Mouse (Mus musculus): Measurements from ENCODE around the gene Gpr50. TPM values are rescaled to one million over a fixed set of nuclear protein-coding genes. Genes with fewer than 3 reads are reported as not detected.

Gene Gpr50
- 1 to 10 TPM in 1 of 2 experiments, under 1 TPM in 1; 0.80 to 1.4 TPM for total RNA-seq (2021)

- DNase-seq: no peak
- intact Hi-C loops (cut with DNase I): no loop called here
These were observed at the start of gene Gpr50 for GRCm38 (mm10) chrX:71663374-71663773. Gene Gpr50 (plus strand): TSS chrX:71663667.

GRCm38 (mm10) chrX:71622286-71622685 is 41.2 kb upstream of the Gpr50 start:
- DNase-seq: no peak
- intact Hi-C loops (cut with DNase I): no loop called here

GRCm38 (mm10) chrX:71623843-71624242 is 39.6 kb upstream of the Gpr50 start:
- DNase-seq: peak; percentile 32
- intact Hi-C loops (cut with DNase I): no loop called here

- DNase-seq: peak; percentile 28
- intact Hi-C loops (cut with DNase I): no loop called here
These were observed 35.2 kb upstream of the Gpr50 start for GRCm38 (mm10) chrX:71628306-71628705.

GRCm38 (mm10) chrX:71630709-71631108 is 32.8 kb upstream of the Gpr50 start:
- intact Hi-C loops (cut with DNase I): no loop called here
- no peak for DNase-seq

GRCm38 (mm10) chrX:71631130-71631529 is 32.3 kb upstream of the Gpr50 start:
- no peak for DNase-seq
- intact Hi-C loops (cut with DNase I): no loop called here

GRCm38 (mm10) chrX:71647958-71648357 is 15.5 kb upstream of the Gpr50 start:
- intact Hi-C loops (cut with DNase I): loop anchor here (5.0 kb wide), 1 partner anchor 1254 kb away; no protein-coding TSS in a partner anchor
- DNase-seq: peak; percentile 59

GRCm38 (mm10) chrX:71648434-71648833 is 15.0 kb upstream of the Gpr50 start:
- intact Hi-C loops (cut with DNase I): loop anchor here (5.0 kb wide), 1 partner anchor 1254 kb away; no protein-coding TSS in a partner anchor
- DNase-seq: no peak

GRCm38 (mm10) chrX:71648848-71649454 is 14.5 kb upstream of the Gpr50 start:
- peak; percentile 77 for DNase-seq
- intact Hi-C loops (cut with DNase I): loop anchor here (5.0 kb wide), 1 partner anchor 1253 kb away; no protein-coding TSS in a partner anchor

GRCm38 (mm10) chrX:71649993-71650392 is 13.5 kb upstream of the Gpr50 start:
- intact Hi-C loops (cut with DNase I): loop anchor here (5.0 kb wide), 2 partner anchors 1167 to 1252 kb away; no protein-coding TSS in a partner anchor
- DNase-seq: peak; percentile 49

GRCm38 (mm10) chrX:71661794-71662193 is 1.7 kb upstream of the Gpr50 start:
- intact Hi-C loops (cut with DNase I): no loop called here
- DNase-seq: no peak

- intact Hi-C loops (cut with DNase I): no loop called here
- DNase-seq: no peak
These were observed 612 bp downstream of the Gpr50 start for GRCm38 (mm10) chrX:71663871-71664687.

GRCm38 (mm10) chrX:71664688-71665026 is 1.2 kb downstream of the Gpr50 start:
- intact Hi-C loops (cut with DNase I): no loop called here
- no peak for DNase-seq

- intact Hi-C loops (cut with DNase I): no loop called here
- DNase-seq: no peak
These were observed 6.8 kb downstream of the Gpr50 start for GRCm38 (mm10) chrX:71670254-71670653.

GRCm38 (mm10) chrX:71700817-71701469 is 37.5 kb downstream of the Gpr50 start:
- intact Hi-C loops (cut with DNase I): no loop called here
- DNase-seq: no peak

Other genes starting within 250 kb of the Gpr50 start
- 10 to 100 TPM; 75.9 to 95.1 TPM for gene Cd99l2, start 170.8 kb upstream of the Gpr50 start, total RNA-seq (2021)
- gene Hmgb3, start 107.7 kb upstream of the Gpr50 start, total RNA-seq (2021): 100 to 1,000 TPM; 189 to 222 TPM
- 10 to 100 TPM; 27.5 to 32.8 TPM for gene Vma21, start 152.3 kb downstream of the Gpr50 start, total RNA-seq (2021)